Mouse (Mus musculus): ENCODE results near the gene Glis3. TPM values are rescaled to one million over a fixed set of nuclear protein-coding genes. Genes with fewer than 3 reads are reported as not detected.

The Glis3 gene
- total RNA-seq, 2 experiments from 2014 or later = 0.38 to 0.43 TPM

DNA sequence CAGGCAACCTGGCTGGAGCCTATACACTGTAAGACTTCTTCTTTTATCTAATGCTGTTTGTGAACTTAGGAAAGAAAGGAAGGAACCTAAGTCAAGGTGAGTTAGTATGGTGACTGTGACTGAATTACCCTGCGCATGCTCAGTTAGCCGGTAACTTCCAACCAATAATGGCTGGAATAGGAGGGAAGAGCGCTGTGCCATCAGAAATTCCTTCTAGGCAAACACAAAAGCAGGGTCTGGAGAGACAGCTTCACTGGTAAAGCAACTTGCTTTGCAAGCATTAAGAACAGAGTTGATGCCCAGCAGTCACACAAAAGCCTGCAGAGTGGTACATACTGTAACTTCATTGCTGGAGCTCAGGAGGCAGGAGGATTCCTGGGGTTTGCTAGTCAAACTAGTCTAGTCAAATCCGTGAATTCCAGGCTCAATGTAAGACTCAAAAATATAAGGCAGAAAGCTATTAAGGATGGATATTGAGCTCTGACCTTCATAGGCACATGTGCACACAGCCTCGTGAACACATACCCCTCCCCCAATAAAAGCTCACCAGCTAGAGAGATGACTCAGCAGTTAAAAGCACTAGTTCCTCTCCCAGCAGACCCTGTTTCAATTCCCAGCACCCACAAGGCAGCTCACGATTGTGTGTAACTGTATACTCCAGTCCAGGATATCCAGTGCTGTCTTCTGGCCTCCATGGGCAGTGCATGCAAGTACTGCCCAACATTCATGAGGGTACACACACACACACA, 124.5 kb downstream of the Glis3 start:
- ATAC-seq (replicated peaks; ENCODE audit: low FRiP score, poor library complexity, severe bottlenecking) = no peak

DNA sequence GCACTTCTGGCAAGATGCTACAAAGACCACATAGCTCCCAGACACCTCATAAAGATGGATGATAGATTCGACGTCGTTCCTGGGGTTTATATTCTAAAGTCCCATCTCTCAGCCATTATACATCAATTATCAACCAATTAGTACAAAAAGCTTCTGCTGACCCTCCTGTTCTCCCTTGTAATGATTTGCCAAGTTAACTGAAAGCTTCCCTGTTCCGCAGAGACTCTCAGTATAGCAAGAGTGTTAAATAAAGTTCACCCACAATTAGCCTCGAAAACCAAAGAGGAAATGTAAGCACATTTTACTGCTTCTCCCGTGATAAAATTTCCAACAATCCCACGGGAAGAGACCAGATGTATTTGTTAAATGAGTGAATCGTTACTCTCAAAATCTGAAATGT, 129.3 kb downstream of the Glis3 start:
- no peak for ATAC-seq (replicated peaks; ENCODE audit: low FRiP score, poor library complexity, severe bottlenecking)

DNA sequence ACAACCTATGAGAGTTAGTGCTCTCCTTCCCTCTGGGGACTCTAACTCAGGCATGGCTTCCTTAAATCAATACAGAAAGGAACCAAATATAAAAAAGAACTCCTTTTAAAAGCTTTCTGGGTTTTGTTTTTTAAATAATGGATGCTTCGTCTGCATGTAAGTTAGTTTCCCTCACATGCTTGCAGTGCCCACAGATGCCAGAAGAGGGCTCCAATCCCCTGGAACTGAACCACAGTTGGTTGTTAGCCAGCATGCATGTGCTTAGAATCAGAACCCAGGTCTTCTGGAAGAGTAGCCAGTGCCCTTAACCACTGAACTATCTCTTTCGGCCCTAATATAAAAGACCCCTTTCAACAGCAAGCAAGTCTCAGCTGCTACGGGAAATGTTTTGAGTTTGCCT, 132.9 kb downstream of the Glis3 start:
- no peak for ATAC-seq (replicated peaks; ENCODE audit: low FRiP score, poor library complexity, severe bottlenecking)

DNA sequence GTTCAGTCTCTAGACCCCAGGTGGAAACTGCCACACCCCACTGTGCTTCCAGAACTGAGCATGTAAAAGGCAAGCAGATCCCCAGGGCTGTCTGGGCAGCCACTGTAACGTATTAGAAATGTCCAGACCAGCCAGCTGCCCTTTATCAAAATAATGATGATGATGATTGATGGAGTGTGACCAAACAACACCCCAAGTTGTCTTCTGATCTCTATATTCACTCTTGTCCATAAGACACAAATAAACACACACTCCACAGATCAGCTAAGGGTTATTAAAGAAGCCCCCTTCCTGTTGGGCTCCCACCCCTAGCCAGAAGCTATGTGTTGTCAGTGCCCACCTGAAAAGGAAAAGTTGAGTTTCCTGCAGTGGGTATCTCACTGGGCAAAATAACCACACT, 134.4 kb downstream of the Glis3 start:
- ATAC-seq (replicated peaks; ENCODE audit: low FRiP score, poor library complexity, severe bottlenecking) = no peak

DNA sequence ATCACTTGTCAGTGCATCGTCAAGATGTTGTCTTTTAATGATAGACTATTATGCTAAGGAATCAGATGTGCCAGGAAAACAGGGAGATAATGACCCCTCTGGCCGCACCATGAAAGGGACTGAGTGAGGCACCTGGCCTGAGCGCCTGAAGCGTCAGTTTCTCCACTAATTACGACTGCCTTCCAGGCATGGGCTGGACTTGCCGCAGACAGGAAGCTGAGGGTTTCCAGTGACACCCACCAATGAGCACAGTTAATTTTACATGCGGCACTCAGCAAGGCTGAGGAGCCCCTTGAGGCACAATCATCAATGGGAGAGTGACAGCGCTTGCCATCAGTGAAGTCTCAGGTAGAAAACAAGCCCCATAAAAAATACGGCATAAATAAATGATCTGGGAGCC, 141.1 kb downstream of the Glis3 start:
- no peak for ATAC-seq (replicated peaks; ENCODE audit: low FRiP score, poor library complexity, severe bottlenecking)

DNA sequence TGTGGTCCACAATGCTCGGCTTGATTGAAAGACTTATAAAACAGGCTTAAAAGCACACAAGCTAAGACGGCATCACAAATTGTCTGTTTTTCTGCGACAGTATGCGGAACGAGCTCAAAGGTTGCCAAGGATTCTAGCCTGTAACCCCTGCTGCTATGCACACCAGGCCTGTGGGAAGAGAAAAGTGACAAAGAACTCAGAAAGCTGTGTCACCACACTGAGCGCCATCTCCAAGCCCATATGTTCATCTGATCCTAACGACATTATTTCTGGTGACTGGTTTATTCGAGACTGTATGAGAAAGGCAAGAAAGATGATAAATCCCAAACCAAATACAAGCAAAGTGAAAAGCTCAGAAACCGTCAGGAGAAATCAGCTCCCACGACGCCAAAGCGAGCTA, 144.9 kb downstream of the Glis3 start:
- ATAC-seq (replicated peaks; ENCODE audit: low FRiP score, poor library complexity, severe bottlenecking) = no peak

DNA sequence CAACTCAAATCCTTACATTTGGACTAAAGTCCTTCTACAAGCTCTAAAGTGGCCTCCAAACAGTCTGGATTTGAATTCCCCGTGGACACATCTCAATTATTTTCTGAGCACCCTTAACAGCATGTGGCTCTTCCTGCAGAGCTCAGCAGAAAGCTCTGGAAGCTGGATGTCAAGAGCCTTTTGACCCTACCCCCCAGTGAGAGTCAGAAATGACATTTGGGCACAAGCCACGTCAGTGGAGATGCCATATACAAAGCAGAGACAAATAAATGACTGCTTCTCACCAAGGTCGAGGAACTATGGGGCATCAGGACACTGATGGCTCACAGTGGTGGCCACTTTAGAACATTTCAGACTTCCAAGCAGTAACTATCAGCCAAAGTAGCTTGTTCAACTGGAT, 146.3 kb downstream of the Glis3 start:
- no peak for ATAC-seq (replicated peaks; ENCODE audit: low FRiP score, poor library complexity, severe bottlenecking)

DNA sequence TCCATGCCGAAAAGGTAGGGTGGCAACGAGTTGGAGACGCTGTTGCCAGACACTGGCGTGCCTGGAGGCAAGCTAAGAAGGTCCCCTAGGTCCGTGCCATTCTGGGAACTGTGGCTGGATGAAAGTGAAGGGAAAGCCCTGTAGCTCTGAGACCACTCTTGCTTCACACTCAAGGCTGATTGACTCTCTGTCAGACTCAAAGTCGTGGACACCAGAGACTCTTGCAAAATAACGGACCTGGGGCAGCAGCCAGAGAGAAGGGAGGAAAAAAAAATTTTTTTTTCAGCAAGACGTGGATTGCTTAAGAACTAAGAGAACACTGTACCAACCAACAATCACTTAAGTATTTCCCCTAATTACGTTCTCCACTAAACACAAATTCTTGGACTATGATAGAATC, 148.1 kb downstream of the Glis3 start:
- ATAC-seq (replicated peaks; ENCODE audit: low FRiP score, poor library complexity, severe bottlenecking) = no peak

DNA sequence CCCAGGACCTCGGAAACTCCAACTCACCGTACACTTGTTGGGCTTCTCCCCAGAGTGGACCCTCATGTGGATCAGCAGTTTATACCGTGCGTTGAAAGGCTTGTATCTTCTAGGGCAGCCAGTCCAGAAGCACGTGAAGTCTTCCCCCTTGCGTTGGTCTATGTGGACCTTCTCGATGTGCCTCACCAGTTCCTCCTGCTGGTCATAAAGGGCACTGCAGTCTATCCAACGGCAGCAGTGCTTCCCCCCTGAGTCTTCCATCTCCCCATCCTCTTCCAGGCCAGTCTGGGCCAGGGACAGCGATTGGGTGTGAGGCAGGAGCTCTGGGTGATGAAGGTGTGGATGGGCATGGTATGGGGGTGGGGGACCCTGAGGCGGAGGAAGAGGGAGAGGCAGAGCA, 149.0 kb downstream of the Glis3 start:
- no peak; the same call in 1 of the 2 replicates for ATAC-seq (replicated peaks; ENCODE audit: low FRiP score, poor library complexity, severe bottlenecking)

DNA sequence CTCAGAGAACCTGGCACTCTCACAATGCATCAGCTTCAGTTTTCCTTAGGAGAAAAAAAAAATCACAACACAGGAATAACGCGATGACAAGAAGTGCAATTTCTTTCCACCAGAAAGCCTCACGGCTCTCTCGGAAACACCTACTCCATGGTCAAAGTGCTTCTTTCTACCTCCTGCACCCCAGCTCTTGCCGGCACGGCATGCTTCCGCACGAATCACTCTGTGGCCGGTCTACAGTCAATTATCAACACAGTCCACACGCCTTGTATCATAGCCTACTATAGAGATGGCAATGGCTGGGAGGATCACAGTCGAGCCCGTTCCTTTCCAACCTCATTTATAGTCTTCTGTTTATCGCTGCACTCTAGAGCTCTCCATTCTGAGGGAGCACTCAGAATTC, 150.9 kb downstream of the Glis3 start:
- ATAC-seq (replicated peaks; ENCODE audit: low FRiP score, poor library complexity, severe bottlenecking) = no peak

DNA sequence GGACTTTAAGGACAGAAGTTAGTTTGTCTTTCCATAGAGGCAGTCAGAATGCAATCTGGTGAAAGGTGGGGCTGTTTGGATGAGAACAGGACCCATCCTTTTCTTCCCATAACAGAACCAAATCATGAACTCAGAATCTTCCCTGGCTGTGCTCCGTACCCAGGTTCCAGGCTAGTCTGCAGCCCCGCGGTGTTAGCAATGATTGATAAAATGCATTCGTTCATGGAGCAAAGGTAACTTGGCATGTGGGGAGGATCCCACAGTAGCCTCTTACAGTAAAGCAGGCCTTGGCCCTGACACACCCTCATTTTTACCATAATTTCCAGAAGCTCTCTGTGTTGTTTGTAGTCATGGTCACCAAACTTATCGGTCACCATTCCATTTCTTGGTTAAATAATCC, 152.4 kb downstream of the Glis3 start:
- no peak for ATAC-seq (replicated peaks; ENCODE audit: low FRiP score, poor library complexity, severe bottlenecking)

DNA sequence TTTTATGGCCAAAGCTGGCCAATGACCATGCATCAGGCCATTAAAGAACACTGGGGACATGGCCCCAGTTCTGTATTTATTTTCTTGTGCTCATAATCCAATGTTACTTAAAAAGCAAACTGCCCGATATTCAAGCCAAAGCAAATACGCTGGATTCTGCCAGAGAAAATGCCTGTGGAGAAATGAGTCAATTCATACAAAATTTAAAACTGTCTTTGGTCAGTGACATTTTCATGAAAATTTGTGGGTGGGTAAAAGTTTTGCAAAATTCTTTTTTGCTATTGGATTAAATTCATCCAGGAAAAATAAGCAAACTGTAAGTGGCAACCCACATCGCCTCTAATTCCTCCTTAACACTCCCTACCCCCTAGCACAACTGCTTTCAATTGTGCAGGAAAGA, 154.5 kb downstream of the Glis3 start:
- ATAC-seq (replicated peaks; ENCODE audit: low FRiP score, poor library complexity, severe bottlenecking) = no peak

DNA sequence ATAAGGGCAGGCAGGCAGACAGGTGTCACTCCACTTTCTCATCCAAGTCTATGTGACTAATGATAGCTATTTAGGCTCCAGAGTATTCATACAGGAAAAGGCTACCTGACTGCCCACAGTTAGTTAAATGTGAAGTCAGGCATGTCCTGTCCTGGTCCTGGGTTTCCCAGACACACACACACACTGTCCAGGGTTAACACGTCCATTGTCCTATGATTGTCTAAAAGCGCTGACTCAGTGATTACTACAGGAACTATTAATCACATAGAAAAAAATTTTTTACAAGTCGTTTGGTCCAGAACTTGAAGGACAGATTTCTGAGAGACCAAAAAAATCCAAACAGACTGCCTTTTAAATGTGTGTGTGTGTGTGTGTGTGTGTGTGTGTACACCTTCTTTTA, 157.6 kb downstream of the Glis3 start:
- ATAC-seq (replicated peaks; ENCODE audit: low FRiP score, poor library complexity, severe bottlenecking) = no peak

DNA sequence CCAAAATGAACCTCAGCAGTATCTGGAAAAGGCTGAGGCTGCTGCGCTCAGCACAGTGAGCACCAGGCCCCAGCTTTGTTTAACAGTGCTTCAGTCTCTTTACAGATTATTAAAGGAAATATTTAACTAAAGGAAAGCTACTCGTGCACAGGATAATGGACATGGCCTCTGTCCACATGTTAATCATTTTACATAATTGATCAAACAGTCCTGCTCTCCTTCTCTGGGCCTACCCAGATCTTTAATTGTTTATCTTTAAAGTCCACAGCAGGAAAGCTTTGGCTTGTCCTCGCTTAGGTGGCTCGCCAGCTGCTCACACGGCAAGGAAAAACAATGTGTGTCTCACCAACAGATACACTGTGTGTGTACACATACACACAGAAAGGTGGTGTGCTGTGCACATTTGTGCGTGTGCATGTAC, 159.1 kb downstream of the Glis3 start:
- no peak for ATAC-seq (replicated peaks; ENCODE audit: low FRiP score, poor library complexity, severe bottlenecking)

DNA sequence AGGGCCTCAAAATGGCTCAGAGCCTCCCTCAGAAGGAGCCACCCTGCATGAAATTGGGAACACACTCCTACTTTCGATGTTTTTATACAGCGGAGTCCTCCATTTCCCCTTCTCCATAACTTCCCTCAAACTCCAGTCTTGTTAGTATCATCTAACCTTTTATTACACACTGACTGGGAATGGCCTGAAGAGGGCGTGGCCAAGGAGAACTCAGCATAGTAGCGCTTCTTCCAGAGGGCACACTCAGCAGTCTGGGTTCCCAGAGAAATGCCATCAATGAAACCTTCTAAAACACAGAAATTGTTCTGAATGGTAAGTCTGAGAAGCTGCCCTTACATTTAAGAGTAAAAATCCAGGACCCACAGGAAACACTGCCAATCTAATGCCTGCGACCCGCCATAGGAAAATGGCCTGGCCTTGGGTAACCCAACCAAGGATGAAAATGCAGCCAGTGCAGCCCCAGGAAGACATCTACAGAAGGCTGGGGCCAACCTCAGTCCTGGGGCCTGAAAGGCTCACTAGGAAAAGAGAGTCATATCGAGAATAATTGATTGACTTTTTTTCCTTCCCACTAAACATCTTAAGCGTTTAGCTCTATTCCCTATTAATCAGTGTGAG, 159.6 kb downstream of the Glis3 start:
- ATAC-seq (replicated peaks; ENCODE audit: low FRiP score, poor library complexity, severe bottlenecking) = no peak

DNA sequence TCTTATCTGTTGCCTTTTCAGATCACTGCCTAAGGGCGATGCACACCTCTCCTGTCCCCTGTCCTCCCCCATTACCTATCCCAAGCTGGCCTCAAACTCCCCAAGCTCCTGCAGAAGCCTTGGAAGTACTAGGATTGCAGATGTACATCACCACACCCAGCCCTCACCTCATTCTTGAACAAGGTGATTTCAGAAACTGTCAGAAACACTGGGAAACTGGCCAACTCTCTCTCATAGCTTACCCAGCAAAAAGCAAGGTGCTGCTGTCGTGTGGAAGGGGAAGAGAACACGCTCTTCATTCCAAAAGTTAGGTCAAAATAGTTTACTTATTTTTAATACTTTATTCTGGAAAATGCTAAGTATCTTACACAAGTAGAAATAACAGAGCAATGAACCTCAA, 160.6 kb downstream of the Glis3 start:
- no peak for ATAC-seq (replicated peaks; ENCODE audit: low FRiP score, poor library complexity, severe bottlenecking)

DNA sequence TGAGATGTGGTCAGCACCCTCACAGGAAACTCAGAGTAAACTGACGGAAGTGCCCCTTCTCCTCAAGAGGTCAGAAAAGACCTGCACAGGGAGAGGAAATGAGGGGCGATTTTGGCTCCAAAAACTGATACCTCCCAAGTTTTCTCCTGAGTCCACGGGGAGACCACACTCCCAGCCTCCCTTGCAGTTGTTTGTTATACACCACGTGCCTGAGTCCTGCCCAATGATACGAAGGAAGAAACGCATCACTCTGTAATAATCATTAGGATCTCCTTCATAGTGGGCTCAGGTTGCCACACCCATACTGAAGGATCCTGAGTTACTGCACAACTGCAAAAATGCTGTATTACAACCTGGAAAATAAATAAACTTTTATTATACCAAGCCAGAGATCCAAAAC, 161.0 kb downstream of the Glis3 start:
- ATAC-seq (replicated peaks; ENCODE audit: low FRiP score, poor library complexity, severe bottlenecking) = no peak

DNA sequence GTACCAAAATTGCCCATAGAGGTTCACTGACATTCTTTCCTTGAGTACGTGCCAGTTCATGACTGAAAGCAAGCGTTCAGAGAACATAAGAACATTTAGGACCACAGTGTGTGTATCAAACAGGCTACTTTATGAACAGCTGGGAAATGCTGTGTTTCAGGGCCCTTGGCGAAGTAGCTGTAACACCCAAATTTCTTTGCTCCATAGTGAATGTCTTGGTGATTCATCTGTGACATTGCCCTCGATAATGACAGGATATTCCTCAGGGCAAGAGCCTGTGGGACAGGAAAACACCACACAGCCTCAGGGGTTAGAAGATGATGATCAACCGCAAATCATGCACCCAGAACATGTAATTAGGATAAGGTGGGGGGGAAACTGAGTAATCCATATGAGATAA, 161.6 kb downstream of the Glis3 start:
- no peak for ATAC-seq (replicated peaks; ENCODE audit: low FRiP score, poor library complexity, severe bottlenecking)

DNA sequence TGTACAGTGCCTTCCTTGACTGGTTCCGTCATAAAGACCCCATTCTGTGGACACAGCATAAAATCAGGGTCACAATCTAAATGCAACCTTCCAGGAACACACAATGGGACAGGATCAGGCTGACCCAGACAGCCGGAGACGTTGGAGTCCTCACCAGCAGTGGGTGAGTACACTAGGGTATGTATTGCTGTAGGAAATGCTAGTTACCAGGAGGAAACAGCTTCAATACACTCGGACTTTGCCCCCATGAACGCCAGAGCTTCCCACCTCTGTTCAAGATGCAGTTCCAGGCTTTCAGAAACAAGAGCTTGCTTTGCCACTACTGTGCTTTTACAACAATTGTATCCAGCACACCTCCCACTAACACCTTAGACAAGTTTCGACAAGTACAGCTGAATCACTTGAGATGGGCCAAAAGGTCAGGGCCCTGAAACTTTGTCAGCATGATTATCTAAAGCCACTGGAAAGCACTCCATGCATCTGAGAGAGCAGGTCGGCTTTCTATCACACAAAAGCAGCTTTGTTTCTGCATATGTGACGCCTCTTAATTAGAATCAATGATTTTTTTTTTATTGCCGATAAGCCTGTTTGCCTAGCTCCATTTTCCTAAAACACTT, 162.3 kb downstream of the Glis3 start:
- no peak for ATAC-seq (replicated peaks; ENCODE audit: low FRiP score, poor library complexity, severe bottlenecking)

DNA sequence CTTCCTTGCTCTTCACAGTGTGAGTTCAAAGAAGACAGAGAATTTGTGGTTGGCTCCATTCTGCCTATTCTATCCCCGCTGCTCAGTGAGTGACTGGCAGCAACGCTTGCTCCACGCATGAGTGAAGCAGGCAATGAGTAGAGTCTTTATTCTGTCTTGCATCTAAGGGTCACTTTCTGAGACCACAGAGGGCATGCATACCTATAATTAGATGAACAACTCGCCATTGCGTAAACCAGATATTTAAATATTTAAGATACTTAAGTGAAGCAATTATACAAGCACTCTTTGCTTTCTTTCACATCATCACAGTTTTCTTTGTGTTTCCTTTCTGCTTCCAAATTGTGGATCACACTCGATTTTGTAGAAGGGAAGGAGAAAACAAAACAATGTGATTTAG, 163.4 kb downstream of the Glis3 start:
- ATAC-seq (replicated peaks; ENCODE audit: low FRiP score, poor library complexity, severe bottlenecking) = no peak

DNA sequence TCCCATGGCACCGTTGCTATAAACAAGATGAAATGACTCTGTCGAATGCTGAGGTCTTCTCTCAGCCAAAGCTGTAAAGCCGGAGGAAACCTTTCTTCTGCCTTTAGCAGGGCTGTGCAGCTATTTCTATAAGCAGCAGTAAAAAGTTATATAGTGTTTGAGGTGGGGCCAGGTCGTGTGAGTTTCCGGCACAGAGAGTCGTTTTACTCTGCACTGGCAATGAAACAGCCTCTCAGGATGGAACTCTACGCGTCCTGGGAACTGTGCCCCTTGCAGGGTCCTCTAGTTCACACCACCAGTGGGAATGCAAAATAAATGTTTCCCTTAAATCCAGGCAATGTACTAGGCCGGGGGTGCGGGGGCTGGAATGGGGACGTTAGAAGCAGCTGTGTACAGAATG, 167.4 kb downstream of the Glis3 start:
- no peak for ATAC-seq (replicated peaks; ENCODE audit: low FRiP score, poor library complexity, severe bottlenecking)

Measured in erythroblast, adult 5-6 weeks (primary cell).